Mouse (Mus musculus) regulatory T cell (primary cell): ENCODE measurements around the gene Flcn.

Experiments
- in situ Hi-C: fragments of 300-600 bp; cut with MboI, MseI; formaldehyde crosslinking; loops from one replicate; pipeline ENCODE4 v1.15.1; 2025; ENCODE audit warnings: high pct_unique_total_duplicates

Gene Flcn

DNA sequence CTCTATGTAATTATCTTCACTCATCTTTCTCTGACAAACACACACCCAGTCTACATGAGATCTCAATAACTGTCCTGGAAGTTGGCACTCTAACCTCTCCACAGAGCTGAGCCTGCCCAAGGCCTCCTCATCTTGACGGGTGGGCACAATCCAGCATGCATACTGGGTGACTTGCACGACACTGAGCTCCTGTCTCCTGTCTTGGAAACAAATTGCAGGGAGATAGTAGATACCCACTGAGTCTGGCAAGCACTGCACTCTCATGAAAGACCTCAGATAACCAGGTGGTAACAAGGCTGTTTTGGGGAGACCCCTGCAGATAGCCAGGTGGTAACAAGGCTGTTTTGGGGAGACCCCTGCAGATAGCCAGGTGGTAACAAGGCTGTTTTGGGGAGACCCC is 37.5 kb downstream of the Flcn start:
- in situ Hi-C loops = loop anchor here (10.0 kb wide), 1 partner anchor 657 kb away; no protein-coding TSS in a partner anchor

DNA sequence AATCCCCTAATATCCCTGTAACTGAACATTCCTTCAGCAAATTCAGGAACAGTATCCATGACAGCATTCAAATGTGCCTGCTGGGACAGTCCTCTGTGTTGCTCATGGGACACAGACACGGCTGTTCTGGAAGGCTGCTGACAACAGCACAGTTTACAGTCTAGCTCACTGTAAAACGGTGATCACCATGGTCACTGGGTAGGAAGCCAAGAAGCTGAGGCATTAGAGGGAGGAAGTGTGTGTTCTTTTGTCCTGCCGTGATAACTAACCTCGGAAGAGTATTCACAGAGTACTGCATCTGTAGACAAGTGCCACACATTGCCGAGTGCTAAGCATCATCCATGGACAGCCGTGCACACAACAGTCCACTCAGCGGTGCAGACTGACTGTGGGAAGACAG is 39.1 kb downstream of the Flcn start:
- in situ Hi-C loops = loop anchor here (10.0 kb wide), 1 partner anchor 656 kb away; no protein-coding TSS in a partner anchor

DNA sequence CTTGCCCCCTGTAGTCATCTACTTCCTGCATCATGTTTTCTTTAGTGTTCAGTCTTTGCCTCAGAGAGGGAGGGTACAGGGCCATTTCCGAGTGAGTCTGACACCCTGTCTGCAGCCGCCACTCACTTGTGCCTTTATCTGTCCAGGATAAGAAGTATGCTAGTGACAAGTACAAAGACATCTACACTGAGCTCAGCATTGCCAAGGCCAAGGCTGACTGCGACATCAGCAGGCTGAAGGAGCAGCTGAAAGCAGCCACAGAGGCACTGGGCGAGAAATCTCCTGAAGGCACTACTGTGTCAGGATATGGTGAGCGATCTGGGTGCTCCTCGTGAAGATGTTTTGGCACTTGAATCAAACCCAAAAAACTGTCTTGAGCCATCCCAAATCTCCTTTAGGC is 40.1 kb downstream of the Flcn start:
- in situ Hi-C loops = loop anchor here (10.0 kb wide), 1 partner anchor 655 kb away; no protein-coding TSS in a partner anchor

DNA sequence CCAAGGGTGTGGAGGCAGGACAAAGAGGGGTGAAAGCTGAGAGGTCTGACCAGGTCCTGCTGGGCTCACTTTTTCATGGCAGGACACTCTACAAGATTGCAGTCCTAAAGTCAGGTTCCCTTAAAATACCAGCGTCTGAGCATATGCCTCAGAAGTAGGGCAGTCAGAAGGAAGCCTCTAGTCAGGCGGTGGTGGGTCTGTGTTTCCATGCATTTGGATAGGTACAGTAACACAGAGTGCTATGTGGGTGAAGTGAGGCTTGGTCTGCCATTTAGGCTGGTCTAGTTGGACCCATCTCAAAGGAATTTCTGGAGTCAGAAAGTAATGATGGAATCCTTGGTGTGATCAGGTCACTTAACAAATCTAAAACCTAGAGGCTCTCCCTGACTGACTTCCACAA is 40.5 kb downstream of the Flcn start:
- in situ Hi-C loops = no loop called here

DNA sequence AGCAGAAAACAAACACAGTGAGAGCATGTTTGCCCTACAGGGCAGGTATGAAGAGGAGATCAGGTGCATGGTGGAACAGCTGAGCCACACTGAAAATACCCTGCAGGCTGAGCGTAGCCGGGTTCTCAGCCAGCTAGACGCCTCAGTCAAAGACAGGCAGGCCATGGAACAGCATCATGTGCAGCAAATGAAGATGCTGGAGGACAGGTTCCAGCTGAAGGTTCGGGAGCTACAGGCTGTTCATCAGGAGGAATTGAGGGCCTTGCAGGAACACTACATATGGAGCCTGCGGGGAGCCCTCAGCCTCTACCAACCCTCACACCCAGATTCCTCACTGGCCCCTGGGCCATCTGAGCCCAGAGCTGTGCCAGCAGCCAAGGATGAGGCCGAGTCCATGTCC is 49.0 kb downstream of the Flcn start:
- in situ Hi-C loops = no loop called here

DNA sequence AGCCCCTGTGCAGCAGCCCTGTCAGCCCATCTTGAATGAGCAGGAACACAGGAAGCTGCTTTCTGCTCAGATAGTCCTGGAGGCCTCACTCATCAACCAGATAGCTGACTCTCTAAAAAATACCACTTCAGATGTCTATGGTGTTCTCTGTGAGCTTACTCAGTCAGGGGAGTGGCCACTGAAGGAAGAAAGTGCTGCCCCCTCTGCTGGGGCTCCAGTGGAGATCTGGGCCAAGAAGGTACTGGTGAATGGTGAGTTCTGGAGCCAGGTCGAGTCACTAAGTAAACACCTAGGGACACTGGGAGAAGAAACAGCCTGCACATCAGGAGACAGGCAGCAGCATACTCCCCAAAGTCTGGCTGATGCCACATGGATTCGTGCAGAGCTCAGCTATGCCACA is 50.2 kb downstream of the Flcn start:
- in situ Hi-C loops = no loop called here

DNA sequence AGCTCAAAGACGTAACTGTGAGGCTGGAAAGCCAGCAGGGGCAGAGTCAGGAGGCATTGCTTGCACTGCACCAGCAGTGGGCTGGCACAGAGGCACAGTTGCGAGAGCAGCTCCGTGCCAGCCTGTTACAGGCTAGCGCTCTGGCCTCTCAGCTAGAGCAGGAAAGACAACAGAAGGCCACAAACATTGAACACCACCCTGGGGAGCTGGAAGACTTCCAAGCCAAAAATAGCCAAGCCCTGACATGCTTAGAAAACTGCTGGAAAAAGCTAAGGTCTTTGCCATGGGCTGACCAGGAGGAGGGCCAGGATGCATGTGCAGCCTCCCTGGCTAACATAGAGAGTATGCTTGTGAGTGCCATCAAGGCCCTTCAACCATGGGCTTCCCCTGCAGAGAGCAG is 50.6 kb downstream of the Flcn start:
- in situ Hi-C loops = no loop called here

DNA sequence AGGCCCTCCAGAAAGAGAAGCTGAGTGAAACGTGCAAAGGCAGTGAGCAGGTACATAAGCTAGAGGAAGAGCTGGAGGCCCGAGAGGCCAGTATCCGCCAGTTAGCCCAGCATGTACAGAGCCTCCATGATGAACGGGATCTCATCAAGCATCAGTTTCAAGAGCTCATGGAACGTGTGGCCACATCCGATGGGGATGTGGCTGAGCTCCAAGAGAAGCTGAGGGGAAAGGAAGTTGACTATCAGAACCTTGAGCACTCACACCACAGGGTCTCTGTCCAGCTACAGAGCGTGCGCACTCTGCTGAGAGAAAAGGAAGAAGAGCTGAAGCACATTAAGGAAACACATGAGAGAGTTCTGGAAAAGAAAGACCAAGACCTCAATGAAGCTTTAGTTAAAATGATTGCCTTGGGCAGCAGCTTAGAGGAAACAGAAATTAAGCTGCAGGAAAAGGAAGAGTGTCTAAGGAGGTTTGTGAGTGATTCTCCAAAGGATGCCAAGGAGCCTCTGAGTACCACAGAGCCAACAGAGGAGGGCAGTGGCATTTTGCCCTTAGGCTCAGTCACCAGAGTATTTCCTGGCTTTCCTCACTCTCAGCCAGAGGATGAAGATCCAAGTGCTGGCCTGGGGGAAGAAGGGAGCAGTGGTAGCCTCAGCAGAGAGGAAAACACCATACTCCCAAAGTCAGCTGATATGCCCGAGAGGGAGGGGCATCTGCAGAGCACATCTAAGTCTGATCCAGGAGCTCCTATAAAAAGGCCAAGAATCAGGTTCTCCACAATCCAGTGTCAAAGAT is 51.4 kb downstream of the Flcn start:
- in situ Hi-C loops = no loop called here

DNA sequence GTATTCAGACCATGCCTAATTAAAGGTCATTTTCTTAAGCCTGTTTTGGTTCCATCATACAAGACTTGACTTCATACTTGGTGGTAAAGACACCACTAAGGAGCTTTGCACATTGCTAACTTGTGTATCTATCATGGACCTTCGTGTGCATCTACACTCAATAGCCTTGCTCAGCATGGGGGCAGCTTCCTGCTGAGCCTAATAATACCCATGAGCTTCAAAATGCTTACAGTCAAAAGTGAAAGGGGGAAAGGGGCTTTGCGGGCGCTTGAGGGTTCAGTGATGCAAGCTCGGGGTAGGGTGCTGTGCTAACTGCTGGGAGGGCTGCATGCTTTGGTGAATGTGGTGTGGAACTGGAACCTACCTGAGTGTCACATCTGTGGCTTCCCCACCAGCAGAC is 53.5 kb downstream of the Flcn start:
- in situ Hi-C loops = no loop called here

DNA sequence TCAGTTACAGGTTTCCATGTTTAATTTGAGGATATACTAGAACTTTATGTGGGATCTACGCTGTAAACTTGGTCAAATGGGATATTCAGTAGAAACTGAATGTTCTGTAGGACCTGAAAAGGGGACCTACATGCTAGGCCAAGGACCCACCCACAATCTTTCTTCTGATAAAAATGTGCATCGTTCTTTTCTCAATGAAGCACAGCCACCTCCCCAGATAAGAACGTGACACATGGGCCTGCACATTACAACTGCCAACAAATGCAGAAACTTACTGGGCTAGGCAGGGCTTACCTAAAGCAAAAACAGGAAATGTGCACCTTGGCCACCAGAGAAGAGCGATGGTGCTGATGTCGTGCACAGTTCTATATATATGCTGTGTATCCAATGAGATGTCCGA is 55.3 kb downstream of the Flcn start:
- in situ Hi-C loops = no loop called here

DNA sequence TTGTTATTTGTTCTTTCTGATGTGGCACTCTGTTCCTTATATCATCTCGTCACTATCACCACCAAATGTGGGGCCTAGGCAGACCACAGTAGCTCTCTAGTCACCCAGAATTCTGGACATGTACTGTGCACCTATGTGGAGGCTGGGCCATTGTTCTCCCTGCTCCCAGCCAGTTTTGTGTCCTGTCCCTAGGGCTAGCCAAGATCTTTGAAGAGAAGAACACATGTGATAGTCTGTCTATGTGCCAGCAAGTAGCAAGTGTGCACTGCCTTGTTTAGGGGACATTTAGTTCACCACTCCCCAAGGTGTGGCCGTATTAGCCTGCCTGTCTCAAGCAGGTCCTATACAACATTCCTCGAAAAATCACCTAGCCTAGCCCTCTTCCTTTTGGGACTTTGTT is 60.8 kb downstream of the Flcn start:
- in situ Hi-C loops = no loop called here

DNA sequence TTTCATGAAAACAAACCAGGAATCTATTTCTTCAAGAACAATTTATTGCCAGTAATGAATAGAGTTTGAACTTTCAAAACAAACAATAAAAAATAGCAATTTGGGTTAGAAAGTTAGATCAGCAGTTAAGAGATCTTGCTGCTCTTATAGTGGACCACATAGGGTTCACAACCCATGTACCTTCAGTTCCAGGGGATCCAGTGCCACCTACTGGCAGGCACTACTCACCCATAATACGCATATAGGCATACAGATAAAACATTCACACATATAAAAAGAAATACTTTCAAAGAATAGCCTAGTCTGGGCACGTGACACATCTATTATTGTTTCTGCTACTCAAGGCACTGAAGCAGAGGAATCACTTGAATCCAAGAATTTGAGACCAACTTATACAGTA is 63.2 kb downstream of the Flcn start:
- in situ Hi-C loops = no loop called here

DNA sequence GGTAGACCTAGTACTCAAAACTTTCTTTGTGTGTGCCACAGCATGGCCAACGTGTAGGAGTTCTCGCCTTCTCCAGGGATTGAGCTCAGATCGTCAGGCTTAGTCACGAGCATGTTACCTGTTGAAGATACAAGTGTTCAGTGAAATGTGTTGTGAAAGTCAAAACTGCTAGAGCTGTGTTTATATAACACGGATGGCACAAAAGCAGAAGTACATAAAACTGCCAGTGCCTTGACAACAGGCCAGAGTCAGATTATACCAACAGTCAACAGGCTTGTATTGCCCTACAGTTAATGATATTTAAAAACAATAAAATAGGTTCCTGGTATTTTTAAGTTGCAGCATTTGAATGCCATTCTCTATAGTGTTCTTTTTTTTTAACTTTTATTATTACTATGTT is 64.0 kb downstream of the Flcn start:
- in situ Hi-C loops = no loop called here

DNA sequence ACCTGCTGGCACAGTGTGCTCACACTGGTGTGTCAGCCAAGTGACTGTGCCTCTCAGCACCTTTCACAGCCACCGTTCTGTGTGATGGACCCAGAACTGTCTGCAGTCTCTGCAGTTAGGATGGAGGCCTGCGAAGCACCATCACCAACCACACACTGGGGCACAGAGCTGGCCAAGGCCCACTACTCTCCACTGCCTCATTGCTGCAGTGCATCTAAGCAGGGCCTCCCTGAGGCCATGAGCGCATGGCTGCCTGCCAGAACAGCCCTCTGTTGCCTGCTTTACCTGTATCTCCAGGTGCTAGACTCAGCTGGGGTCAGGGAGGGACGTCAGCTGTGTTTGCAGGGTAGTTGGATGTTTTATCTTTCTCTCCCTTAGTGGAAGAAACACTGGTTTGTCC is 65.4 kb downstream of the Flcn start:
- in situ Hi-C loops = no loop called here

DNA sequence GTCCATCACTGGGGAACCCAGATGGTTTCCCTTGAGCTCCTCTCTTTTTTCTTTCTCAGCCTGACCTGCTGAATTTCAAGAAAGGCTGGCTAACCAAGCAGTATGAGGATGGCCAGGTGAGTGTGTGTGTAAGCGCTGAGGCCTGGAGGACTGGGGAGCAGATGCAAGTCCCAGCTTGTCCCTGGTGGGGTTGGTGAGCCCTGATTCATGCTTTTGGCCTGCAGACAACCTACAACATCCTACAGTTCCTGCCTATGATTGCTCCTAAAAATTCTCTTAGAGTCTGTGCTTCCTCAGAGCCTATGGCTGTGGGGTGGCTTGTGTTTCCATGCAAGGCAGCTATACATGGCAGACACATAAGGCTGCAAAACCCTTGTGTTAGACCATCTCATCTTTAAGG is 66.1 kb downstream of the Flcn start:
- in situ Hi-C loops = no loop called here

DNA sequence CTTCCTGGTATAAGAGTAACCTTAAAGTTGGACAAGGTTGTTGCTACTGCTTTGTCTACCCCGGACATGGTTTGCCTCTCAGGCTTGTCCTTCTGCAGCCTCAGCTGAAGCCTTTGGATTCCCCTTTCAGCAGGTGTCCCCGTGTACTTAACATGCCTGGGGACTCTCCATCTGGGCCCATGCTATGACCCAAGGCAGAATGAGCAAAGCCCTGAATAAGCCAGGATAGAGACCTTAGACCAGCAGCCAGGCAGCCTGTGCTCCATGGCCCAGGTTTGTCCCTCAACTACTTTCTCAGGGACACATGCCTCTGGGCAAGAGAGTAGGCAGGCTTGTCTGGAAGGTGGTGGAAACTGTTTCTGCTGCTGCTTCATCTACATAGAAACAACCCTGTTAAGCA is 66.5 kb downstream of the Flcn start:
- in situ Hi-C loops = no loop called here

DNA sequence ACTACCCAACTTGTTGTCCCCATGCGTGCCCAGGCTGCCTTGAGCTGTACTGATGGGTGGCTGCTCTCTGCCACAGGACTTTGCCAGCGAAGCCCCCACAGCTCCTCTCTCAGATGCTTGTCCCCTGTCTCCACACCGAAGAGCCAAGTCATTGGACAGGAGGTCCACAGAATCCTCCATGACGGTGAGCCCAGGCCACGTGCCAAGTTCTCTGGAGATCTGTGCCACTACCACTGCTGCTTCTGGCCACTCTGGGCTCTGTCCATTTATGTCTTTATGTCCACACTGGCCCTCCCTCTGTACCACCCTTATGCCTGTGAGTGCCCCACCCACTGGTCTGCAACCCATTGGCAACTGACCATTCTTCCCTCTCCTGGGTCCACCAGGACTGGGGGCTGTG is 67.9 kb downstream of the Flcn start:
- in situ Hi-C loops = no loop called here
